Mouse (Mus musculus) heart, postnatal 4 days (tissue): ENCODE measurements at regions not wholly inside any gene's neighbourhood (a gene's known extent, or its start where the extent isn't known, plus 50 kb on each side); places are given as distances from the start of the nearest gene placed in this dataset.
A peak's percentile ranks its signal among the peaks of the same experiment; 100 is the strongest.

ENCODE experiments used
- DNase-seq: peaks from one replicate; pipeline ENCODE4 v3.0.0; 2021

- peak; percentile 6 for DNase-seq
These were observed 127.8 kb downstream of the Stk31 start for GRCm38 (mm10) chr6:49523184-49523583.

GRCm38 (mm10) chr6:49523696-49524095, 128.3 kb downstream of the Stk31 start:
- DNase-seq = no peak

- DNase-seq = no peak
These were observed 138.6 kb downstream of the Stk31 start for GRCm38 (mm10) chr6:49533956-49534355.

GRCm38 (mm10) chr6:49534551-49534950, 139.1 kb downstream of the Stk31 start:
- no peak for DNase-seq

GRCm38 (mm10) chr6:49544946-49545345, 149.5 kb downstream of the Stk31 start:
- DNase-seq = no peak

DNA sequence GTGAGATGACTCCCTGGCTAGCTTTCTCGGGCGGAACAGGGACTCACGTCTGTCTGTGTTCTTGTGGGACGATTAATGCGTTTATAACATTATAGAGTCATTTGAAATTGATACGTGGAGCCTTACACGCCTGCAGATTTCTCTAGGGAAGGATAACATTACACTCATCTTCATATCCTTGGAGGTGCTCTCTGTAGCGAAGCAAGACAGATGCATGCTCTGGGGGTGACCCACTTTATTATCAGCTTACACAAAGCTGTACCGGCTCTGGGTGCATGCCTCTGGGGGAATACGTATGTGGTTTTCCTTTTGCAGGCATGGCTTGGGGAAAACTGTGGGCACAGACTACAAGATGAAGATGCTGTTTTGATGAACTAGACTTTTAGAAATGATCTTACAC, 159.7 kb downstream of the Stk31 start:
- no peak for DNase-seq

- no peak for DNase-seq
These were observed 163.1 kb downstream of the Stk31 start for GRCm38 (mm10) chr6:49558508-49558907.

GRCm38 (mm10) chr6:49559112-49559511, 163.7 kb downstream of the Stk31 start:
- no peak for DNase-seq

- DNase-seq = no peak
These were observed 182.9 kb downstream of the Stk31 start for GRCm38 (mm10) chr6:49578340-49578739.

DNA sequence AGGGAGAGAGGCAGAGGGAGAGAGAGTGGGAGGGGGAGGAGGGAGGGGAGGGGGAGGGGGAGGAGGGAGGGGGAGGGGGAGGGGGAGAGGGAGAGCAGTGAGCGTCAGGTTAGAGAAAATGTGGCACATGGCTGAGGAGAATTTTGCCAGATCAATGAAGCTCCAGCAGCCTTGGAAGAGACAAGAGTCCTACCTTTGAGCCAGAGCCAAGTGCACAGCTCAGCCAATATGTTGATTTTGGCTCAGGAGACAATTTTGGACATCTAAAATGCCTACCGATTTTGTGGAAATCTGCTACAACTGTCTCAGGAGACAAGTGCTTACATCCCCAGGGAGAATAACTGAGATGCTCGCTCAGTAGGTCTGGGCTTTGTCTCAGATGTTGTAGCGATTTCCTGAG, 184.3 kb downstream of the Stk31 start:
- DNase-seq = no peak

DNA sequence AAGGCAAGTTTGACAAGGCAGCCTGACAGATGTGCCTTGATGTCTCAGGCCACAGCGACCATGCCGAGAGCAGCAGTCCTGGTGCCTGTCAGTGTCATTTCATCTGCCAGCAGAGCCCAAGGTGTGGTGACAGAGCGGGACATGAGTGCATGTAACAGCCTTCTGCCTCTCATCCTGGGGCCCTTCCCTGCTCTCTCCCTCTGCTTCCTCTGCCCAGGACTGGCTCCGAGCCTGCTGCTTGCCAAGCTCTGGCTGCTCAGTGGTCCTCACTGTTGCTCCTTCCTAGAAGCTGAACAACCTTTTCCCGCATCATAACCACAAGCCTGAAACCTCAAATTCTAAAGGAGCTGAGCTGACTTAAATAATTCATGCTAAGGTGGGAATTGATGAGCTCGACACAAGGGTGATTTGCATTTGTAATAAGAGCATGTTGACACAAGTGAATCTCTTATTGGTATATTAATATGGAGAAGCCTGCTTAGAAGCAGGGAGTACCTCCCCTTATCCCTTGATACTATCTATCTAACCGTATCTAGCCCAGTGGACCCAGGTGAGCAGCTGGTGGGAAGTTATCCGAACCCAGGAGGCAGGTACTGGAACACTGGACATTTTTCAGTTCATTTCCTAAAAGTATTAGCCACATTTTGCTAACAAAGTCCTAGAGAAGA, 186.8 kb downstream of the Stk31 start:
- no peak for DNase-seq

- DNase-seq = no peak
These were observed 191.1 kb downstream of the Stk31 start for GRCm38 (mm10) chr6:49586553-49586952.

DNA sequence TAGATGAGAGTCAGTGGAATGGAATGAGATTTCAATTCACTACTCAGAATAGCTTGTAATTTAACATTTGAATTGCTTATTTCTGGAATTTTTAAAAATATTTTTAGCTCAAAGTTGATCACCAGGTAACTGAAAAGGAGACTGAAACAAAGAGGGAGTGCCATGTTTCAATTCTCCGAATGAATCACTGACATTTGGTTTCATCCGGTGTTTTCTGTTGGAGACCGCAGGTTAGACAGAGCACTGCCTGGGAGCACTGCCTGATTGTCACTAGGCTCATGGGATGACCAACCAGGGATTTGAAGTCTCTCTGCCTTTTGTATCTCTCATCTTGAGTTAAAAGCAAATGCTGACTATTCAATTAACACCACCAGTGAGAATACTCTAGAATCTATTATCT, 193.3 kb downstream of the Stk31 start:
- DNase-seq = no peak

DNA sequence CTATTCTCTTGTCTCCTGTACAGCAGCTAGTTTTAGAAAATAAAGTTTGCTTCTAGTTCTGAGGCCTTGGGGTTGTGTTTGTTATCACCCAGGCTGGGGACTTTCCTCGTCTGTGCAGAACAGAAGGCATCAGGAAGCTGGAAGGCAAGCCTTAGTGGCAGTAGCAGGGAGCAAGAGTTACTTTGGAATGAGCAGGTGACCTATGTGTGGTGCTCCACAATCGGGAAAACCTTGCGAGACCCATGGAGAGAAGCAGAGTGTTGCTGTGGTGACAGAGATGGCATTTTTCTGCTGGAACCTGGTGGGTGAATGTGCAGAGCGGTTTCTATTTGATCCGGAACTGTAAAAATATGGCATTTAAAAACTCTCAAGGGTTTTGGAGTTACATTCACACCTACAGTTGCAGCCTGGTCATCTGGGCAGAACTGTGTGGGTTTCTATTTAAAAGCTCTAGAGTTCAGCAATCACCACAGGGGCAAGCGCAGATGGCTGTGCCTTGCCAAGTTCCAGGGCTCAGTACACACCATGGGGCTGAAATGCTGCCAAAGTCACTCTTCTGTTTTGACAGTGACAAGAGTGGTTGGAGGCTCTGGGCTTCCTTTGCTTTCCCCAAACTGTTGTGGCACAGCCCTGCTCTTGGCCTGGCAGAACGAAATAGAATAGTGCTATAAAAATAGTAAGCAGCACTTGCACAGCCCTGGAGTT, 195.7 kb downstream of the Stk31 start:
- peak; percentile 70 for DNase-seq

DNA sequence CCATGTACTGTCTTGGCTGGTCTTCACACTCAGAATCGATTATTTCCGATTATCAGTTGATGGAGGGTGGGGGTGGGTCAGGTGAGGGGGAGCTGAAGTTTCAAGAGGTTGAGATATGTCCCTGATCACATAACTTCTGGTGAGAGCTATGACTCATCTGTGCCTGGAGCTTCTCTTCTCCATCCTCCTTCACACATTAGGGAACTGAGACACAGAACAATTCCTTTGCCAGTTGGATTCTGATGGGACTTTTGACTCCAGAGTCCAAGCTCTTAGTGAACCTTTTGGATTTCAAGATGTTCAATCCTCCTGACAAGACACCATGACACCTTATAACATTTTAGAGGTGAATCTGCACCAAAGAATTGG, 196.2 kb downstream of the Stk31 start:
- DNase-seq = no peak

DNA sequence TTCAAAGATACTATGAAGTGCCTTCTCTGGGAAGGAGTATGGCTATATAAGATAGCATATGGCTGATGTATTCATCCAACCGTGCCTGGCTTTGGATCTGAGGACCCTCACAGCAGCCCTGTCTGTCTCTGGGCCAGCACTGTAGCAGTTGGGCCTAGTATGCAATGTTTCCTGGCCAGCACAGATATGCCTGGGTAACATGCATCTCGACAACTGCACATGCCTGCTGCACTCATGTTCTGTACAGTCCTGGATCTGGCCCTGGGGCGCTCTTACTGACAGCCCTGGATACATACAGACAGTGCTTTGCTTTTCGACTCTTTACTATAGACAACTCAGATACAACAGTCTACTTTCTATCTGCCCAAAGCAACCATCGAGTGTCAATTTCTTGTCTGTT, 197.3 kb downstream of the Stk31 start:
- DNase-seq = no peak

DNA sequence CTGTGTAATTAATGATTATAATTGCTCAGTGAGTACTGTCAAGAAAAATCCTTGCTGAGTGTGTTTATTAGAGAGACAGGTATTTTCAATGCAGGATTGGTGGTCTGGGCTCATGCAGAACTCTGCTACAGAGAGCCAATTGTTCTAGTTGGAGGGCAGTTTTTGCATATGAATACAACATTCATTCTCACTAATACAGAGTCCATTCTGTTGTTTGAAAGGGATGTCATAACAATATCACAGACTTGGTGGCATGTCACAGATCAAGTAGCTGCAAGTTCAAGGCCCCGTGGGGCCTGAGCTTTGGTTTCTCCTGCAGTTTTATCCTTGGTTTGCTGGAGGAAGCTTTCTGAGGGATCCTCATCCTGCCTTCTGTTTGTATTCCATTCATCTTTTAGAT, 207.8 kb downstream of the Stk31 start:
- DNase-seq = no peak

- DNase-seq = no peak
These were observed 208.4 kb downstream of the Stk31 start for GRCm38 (mm10) chr6:49603844-49604243.

DNA sequence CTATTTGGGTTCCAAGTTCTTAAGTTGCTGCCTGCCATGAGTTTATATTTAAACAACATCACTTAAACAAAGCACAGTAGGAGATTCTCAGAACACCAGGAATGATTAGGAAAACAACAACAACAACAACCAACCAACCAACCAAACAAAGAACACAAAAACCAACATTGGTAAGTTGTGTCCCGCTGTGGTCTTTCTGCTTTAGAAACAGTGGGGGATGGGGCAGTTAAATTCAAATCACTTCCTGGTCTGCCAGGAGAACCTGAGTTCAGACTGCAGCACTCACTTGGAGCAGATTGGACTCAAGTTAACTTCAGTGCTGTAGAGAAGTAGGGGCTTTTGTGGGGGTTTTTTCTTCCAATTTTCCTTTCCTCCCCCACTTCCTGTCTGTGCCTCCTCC, 210.6 kb downstream of the Stk31 start:
- no peak for DNase-seq

- DNase-seq = no peak
These were observed 211.3 kb downstream of the Stk31 start for GRCm38 (mm10) chr6:49606626-49607158.

- no peak for DNase-seq
These were observed 198.4 kb upstream of the Npy start for GRCm38 (mm10) chr6:49624080-49624479.

DNA sequence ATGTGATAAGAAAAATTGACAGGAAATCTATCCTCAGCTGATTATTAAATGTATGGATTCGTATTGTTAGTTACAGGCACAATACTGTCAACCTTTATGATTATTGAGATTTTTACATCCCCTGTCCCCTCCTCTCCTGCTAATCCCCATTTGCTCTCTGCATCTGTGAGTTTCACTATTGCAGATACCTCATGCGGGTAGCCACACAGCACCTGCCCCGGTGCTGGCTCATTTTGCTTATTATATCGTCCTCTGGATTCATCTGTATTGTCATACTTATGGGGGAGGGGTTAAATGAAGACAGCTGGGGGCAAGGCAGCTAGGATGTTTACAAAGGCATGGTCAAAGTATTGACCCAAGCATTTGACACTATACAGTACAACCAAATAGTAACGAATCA, 197.9 kb upstream of the Npy start:
- no peak for DNase-seq

GRCm38 (mm10) chr6:49633470-49634095, 188.9 kb upstream of the Npy start:
- DNase-seq = no peak

GRCm38 (mm10) chr6:49637654-49638053, 184.9 kb upstream of the Npy start:
- peak; percentile 11 for DNase-seq
